Mouse (Mus musculus) neural tube, embryonic 12.5 days (tissue): ENCODE measurements around the gene Gm49601. TPM values are rescaled to one million over a fixed set of nuclear protein-coding genes. Genes with fewer than 3 reads are reported as not detected.
A peak's percentile ranks its signal among the peaks of the same experiment; 100 is the strongest.

Source experiments
- ATAC-seq: fragments of 200-750 bp; cut with Nextera tagmentation; 2 replicates; pipeline ENCODE4 v1.8.0; 2017; ENCODE audit warnings: low read depth, mild to moderate bottlenecking, moderate TSS enrichment, moderate library complexity; ENCODE audit not compliant: low FRiP score
- H3K27ac ChIP-seq: fragments of 300-500 bp; sonication (generic); 2 replicates; pipeline ENCODE4 v1.5.1; 2016
- H3K27me3 ChIP-seq: fragments of 300-500 bp; sonication (generic); replicated peaks from 2 replicates; pipeline ENCODE4 v1.6.1; 2016; ENCODE audit warnings: mild to moderate bottlenecking
- H3K36me3 ChIP-seq: fragments of 300-500 bp; sonication (generic); 2 replicates; pipeline ENCODE4 v1.6.1; 2016; ENCODE audit warnings: mild to moderate bottlenecking
- H3K4me1 ChIP-seq: fragments of 300-500 bp; sonication (generic); 2 replicates; pipeline ENCODE4 v1.6.1; 2016
- H3K4me2 ChIP-seq: fragments of 300-500 bp; sonication (generic); replicated peaks from 2 replicates; pipeline ENCODE4 v1.6.1; 2016; ENCODE audit warnings: mild to moderate bottlenecking
- H3K4me3 ChIP-seq: fragments of 300-500 bp; sonication (generic); 2 replicates; pipeline ENCODE4 v1.5.1; 2016
- H3K9ac ChIP-seq: fragments of 300-500 bp; sonication (generic); 2 replicates; pipeline ENCODE4 v1.6.1; 2016; ENCODE audit warnings: mild to moderate bottlenecking
- H3K9me3 ChIP-seq: fragments of 300-500 bp; sonication (generic); 2 replicates; pipeline ENCODE4 v1.6.1; 2016; ENCODE audit warnings: mild to moderate bottlenecking
- WGBS: fragments of 180-500 bp; shearing (Covaris S2); methylation state at CpG from one replicate; pipeline ENCODE4 v1.1.7; 2016; 5-methylcytosine and 5-hydroxymethylcytosine counted together
- polyA plus RNA-seq: library from polyadenylated mRNA; unstranded; fragments of >200 nt; fragmentation: Nextera tagmentation; extraction: Ambion mirVana; gene quantifications from 2 replicates; pipeline ENCODE4 v1.2.1, GENCODE M21; 2016

Gm49601 gene
- polyA plus RNA-seq, 1 experiment from 2014 or later, result 11.8 TPM

DNA sequence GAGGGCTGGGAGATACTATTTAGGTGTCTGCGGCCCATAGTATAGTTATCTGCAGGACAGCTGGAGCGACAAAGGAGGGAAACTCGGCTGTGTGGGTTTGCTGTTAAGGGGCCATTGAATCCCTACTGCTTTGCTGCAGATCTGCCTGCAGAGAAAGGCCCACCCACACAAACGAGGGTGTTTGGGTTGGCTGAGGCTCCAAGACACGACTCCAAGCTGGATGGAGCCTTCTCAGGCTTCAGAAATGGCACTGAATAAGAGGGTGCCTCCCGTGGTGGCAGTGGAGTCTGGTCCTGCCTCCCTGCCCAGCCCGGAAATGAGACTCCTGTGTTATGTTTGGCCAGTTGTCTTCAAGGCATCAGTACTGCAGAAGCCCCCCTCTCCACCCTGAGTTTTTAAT, 16.1 kb upstream of the Gm49601 start:
- no peaks in the 10 kb centered on the region for H3K9me3 ChIP-seq
- H3K36me3 ChIP-seq, result no peaks in the 10 kb centered on the region
- H3K27me3 ChIP-seq, result no peaks in the 10 kb centered on the region
- H3K27ac ChIP-seq, result no peak overlapping the region
- ATAC-seq, result no peak
- H3K9ac ChIP-seq, result no peak overlapping the region
- no peak overlapping the region for H3K4me3 ChIP-seq
- 54% methylated on average over 7 of the region's 7 CpGs for WGBS
- H3K4me2 ChIP-seq, result no peak overlapping the region
- H3K4me1 ChIP-seq, result no peaks in the 10 kb centered on the region

DNA sequence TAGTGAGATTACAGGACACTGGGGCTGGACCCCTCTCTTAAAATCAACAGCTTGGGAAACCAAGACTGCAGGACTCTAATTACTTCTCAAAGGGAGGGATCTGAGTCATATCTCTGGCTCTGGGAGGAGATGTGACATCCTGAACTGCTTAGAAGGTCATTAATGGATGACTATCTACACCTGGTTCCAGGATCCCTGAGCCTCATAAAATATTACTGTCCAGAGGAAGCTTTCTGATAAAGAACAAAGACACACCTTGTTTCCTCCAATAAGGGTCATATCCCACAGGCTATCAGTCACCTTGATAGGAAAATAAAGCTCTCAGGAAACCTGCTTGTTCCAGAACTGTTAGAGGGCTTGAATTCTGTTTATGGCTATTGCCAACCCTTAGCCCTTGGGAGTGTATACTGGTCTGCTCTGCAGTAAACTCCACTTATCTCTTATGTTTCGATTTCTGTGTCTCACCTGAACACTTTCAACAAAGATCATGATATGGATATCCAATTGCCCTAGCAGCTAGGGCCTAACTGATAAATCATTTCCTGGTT, 13.2 kb upstream of the Gm49601 start:
- Histone ChIP-seq H3K9me3 (no peaks in the 10 kb centered on the region), H3K36me3 (no peaks in the 10 kb centered on the region), H3K4me1 (no peaks in the 10 kb centered on the region), H3K27ac (no peak overlapping the region), H3K9ac (no peak overlapping the region), H3K4me3 (no peak overlapping the region), H3K27me3 (no peaks in the 10 kb centered on the region), H3K4me2 (no peak overlapping the region)
- ATAC-seq, result no peak
- WGBS, result 92% methylated on average over 1 of the region's 1 CpGs

DNA sequence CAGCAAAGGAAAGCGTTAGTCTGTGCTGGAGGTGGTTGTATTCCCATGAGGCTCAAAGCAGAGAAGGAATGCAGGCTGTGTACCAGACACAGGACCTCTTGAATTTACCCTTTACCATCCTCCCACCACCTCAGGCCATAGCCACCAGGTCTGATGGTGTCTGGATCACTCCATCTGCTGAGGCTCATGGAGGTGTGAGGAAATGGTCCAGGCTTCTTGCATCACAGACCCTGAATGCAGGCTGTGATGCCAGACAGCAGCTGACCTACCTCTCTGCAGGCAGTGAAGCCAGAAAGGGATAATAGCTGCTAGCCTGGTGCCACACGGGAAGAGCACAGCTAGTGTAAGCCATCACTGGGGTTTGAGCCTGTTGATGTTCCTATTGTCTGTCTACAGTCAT, 12.2 kb upstream of the Gm49601 start:
- WGBS, result 66% methylated on average over 2 of the region's 2 CpGs
- no peak overlapping the region for H3K4me3 ChIP-seq
- H3K27me3 ChIP-seq, result no peaks in the 10 kb centered on the region
- H3K27ac ChIP-seq, result no peak overlapping the region
- no peaks in the 10 kb centered on the region for H3K9me3 ChIP-seq
- H3K9ac ChIP-seq, result no peak overlapping the region
- H3K4me2 ChIP-seq, result no peak overlapping the region
- no peaks in the 10 kb centered on the region for H3K4me1 ChIP-seq
- no peak for ATAC-seq
- no peaks in the 10 kb centered on the region for H3K36me3 ChIP-seq

DNA sequence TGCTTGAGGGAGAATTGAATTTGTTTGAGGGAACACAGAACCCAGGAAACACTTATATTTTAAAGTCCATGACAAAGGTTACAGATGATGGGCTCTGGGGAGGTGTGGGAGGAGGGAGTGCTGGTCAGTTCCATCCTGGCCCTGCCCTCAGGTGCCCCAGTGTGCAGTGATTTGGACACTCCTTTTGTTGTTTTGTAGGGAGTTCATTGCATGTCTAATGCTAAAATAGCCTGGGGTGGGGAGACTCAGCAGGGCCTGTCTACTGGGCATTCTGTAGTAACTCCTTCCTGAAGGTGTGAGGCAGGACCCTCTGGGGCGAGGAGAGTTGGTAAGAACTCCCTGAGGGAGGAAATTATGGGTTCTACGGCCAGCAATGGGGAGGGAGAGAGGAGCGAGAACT, 10.6 kb upstream of the Gm49601 start:
- Histone ChIP-seq H3K27ac (no peak overlapping the region), H3K4me3 (no peak overlapping the region), H3K4me2 (no peak overlapping the region), H3K9me3 (no peaks in the 10 kb centered on the region), H3K4me1 (no peaks in the 10 kb centered on the region), H3K27me3 (no peaks in the 10 kb centered on the region), H3K36me3 (no peaks in the 10 kb centered on the region), H3K9ac (no peak overlapping the region)
- 46% methylated on average over 3 of the region's 3 CpGs for WGBS
- ATAC-seq, result no peak

DNA sequence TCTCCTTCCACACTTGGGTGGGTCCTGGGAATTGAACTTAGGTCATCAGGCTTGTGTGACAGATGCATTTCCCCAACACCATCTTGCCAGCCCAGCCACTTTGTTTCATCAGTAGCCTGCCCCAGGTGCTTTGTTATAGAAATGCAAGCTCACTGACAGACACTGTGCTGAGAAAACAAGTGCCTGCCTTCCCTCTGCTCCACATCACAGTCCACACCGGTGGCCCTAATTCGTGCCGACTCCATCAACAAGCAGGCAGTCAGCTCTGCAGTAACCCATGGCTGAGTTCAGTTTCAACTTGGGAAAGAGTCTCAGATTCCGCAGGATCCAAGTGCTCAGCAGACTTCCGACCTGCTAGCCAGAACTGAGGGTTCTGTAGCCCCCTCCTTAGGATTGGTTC, 10.2 kb upstream of the Gm49601 start:
- Histone ChIP-seq H3K27ac (no peak overlapping the region), H3K4me3 (no peak overlapping the region), H3K4me1 (no peaks in the 10 kb centered on the region), H3K36me3 (no peaks in the 10 kb centered on the region), H3K9me3 (no peaks in the 10 kb centered on the region), H3K4me2 (no peak overlapping the region), H3K9ac (no peak overlapping the region), H3K27me3 (no peaks in the 10 kb centered on the region)
- WGBS, result 83% methylated on average over 5 of the region's 5 CpGs
- ATAC-seq, result no peak

DNA sequence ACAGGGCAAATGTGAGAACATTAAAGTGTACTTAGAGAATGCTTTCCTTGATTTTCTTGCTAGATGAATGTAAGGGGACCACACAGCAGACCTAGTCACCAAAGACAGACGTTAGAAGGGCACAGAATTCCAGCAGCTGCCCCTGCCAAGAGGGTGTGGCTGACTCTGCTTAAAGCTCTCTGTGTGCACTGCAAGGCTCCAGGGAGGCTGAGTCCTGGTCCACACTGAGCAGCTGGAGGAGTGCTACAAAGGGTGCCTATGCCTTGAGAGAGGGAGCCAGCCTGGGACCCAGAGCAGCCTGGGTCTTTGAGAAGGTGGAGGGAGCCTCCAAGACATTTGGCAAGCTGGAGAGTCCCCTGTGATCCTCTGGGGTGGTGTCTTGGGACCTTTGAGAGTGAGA, 7.1 kb upstream of the Gm49601 start:
- Histone ChIP-seq H3K9ac (no peak overlapping the region), H3K9me3 (no peaks in the 10 kb centered on the region), H3K27ac (no peak overlapping the region), H3K36me3 (no peaks in the 10 kb centered on the region), H3K27me3 (no peaks in the 10 kb centered on the region), H3K4me3 (no peak overlapping the region), H3K4me1 (peaks cover 8% of the 10 kb centered on the region; the same call in 1 of the 2 replicates), H3K4me2 (no peak overlapping the region)
- WGBS, result 24% methylated on average over 1 of the region's 1 CpGs
- ATAC-seq, result no peak

DNA sequence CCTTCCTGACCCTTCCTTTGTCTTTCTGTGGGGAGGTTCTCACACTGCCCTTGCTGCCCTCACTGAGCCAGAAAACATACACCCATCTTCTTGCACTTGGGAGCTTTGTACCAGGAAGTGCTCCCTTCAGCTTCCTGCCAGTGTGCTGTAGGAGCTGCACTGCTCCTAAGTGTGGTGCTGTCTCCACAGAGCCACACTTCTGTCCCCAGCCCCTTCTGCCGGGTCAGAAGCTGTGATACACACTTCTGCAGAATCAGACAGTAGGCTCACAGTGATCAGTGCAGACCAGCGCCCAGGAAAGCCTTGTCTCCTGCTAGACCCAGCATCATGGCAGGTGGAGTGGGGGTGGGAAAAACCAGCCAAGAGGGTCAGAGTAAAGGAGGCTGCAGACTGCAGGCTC, 6.6 kb upstream of the Gm49601 start:
- no peaks in the 10 kb centered on the region for H3K36me3 ChIP-seq
- ATAC-seq, result no peak
- H3K9ac ChIP-seq, result no peak overlapping the region
- no peak overlapping the region for H3K4me3 ChIP-seq
- no peak overlapping the region for H3K4me2 ChIP-seq
- H3K4me1 ChIP-seq, result peaks cover 13% of the 10 kb centered on the region
- no peaks in the 10 kb centered on the region for H3K27me3 ChIP-seq
- no peak overlapping the region for H3K27ac ChIP-seq
- no peaks in the 10 kb centered on the region for H3K9me3 ChIP-seq
- WGBS, result 74% methylated on average over 2 of the region's 2 CpGs

DNA sequence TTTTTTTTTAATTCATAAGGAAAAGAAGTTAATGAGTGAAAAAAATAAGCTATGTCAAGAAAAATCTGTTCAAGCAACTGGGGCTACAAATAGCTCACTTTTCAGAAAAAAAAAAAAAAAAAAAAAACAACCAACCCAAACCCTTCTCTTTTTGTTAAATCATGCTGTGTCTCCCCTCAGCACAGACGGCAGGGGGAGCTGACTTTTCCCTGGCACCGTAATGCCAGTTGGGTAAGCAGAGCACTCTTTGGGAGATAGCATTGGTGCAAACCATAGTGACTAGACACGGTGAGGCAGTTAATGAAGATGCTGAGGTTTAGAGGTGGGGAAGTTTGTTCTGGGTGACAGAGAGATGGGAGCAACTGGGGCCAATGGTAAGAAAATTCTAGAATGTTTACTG, 5.8 kb upstream of the Gm49601 start:
- H3K4me1 ChIP-seq, result peaks cover 20% of the 10 kb centered on the region
- peaks cover 5% of the 10 kb centered on the region; the same call in 1 of the 2 replicates for H3K27me3 ChIP-seq
- no peak overlapping the region for H3K9ac ChIP-seq
- H3K4me2 ChIP-seq, result no peak overlapping the region
- H3K9me3 ChIP-seq, result no peaks in the 10 kb centered on the region
- ATAC-seq, result no peak
- H3K4me3 ChIP-seq, result no peak overlapping the region
- H3K27ac ChIP-seq, result no peak overlapping the region
- no peaks in the 10 kb centered on the region for H3K36me3 ChIP-seq
- 57% methylated on average over 3 of the region's 3 CpGs for WGBS

DNA sequence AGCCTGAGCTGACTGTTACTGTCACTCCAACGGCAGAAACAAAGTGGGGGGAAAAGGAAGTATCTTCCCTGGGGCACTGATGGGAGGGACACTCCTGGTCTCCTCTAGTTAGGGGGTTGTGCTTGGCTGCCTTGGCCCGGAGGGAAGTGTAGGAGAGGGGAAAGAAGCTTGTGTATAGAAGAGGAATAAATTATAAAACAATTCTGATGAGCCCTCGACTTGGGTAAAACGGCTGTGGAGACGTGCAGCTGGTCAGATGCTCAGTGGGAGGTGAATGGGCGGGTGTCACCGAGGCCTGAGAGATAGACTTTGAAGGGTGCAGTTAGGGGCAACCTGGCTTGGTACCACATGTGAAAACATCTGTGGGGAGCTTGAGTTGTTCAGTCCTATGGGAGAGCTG, 4.9 kb upstream of the Gm49601 start:
- Histone ChIP-seq H3K4me1 (peaks cover 29% of the 10 kb centered on the region), H3K9ac (no peak overlapping the region), H3K9me3 (no peaks in the 10 kb centered on the region), H3K27me3 (peaks cover 14% of the 10 kb centered on the region), H3K27ac (no peak overlapping the region), H3K4me3 (no peak overlapping the region), H3K36me3 (no peaks in the 10 kb centered on the region), H3K4me2 (no peak overlapping the region)
- 58% methylated on average over 7 of the region's 7 CpGs for WGBS
- no peak for ATAC-seq

DNA sequence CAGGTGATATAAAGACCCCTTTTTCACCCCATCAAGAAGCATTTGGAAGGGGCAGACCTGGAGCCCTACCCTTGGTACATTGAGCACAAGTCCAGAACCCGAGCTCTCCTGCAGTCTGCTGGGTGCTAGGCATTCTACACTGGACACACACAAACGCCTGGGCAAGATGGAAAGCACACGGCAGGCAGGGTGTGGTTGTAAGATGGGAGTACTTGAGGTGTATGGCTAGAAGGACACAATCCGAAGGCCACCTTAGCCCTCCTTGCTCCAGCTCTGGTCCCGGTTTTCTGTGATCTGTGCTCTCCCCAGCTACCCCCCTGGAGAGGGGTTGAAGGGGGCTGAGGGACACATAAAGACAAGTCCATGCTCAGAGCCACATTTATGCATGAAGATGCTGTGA, 4.1 kb upstream of the Gm49601 start:
- no peak for ATAC-seq
- H3K27ac ChIP-seq, result peak overlapping the region; percentile 77; the same call in 1 of the 2 replicates
- peaks cover 23% of the 10 kb centered on the region for H3K27me3 ChIP-seq

DNA sequence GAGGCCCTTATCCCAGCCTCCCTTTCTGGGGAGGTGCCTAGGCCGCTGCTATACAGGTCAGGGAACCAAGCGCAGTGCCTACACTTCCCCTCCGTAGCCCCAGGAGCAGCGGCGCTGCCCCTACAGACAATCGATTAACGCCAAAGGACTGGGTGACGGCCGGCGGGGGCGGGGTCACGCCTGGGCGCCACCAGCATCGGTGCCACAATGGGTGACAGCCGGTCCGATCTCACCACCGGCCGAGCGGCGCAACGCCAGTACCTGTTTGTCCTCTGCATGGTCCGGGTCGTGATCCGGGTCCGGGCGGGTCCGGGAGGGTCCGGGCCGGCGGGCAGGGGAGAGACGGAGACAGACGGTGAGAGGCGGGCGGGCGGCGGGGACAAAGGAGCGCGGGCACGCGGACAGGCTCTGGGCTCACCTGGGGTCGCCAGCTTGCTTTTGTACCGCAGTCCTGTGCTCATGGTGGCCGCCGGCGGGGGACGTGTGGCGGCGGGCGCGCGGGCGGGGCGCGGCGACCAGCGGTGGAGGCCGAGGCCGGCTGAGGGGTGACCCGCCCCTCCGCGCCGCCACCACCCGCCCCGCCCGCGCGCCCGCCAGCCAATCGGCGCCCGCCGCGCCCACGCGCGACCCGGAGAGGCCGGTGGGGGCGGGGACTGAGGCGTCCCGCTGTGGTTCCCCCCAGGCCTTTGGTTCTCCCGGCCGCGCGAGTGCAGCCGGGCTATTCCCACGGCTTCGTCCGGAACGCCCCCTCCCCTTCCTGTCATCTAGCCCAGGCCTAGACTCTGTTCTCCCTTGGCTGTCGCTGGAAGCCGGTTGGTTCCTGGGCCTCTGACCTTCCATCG, 3.4 kb upstream of the Gm49601 start, which contains the start of gene Sept5:
Gene Sept5 (minus strand): TSS at position 565 of the 842 bp plus-strand sequence.
- WGBS, result under 1% methylated on average over 85 of the region's 93 CpGs
- H3K4me2 ChIP-seq, result peak within 1 kb of the TSS; percentile 93
- peaks cover 38% of the 10 kb centered on the region for H3K4me1 ChIP-seq
- peak within 1 kb of the TSS; percentile 77 for H3K27ac ChIP-seq
- peak within 1 kb of the TSS; percentile 90 for H3K9ac ChIP-seq
- peaks cover 30% of the 10 kb centered on the region for H3K27me3 ChIP-seq
- H3K36me3 ChIP-seq, result peaks cover 6% of the 10 kb centered on the region
- H3K4me3 ChIP-seq, result peak within 1 kb of the TSS; percentile 84
- ATAC-seq, result peak; percentile 54
- H3K9me3 ChIP-seq, result no peaks in the 10 kb centered on the region

More for the DNA sequence above, 4.1 kb upstream of the Gm49601 start:
- Histone ChIP-seq H3K9ac (peak overlapping the region; percentile 90), H3K4me1 (peaks cover 38% of the 10 kb centered on the region), H3K4me3 (peak overlapping the region; percentile 84), H3K9me3 (no peaks in the 10 kb centered on the region), H3K36me3 (no peaks in the 10 kb centered on the region), H3K4me2 (peak overlapping the region; percentile 93)
- WGBS, result 56% methylated on average over 5 of the region's 5 CpGs

DNA sequence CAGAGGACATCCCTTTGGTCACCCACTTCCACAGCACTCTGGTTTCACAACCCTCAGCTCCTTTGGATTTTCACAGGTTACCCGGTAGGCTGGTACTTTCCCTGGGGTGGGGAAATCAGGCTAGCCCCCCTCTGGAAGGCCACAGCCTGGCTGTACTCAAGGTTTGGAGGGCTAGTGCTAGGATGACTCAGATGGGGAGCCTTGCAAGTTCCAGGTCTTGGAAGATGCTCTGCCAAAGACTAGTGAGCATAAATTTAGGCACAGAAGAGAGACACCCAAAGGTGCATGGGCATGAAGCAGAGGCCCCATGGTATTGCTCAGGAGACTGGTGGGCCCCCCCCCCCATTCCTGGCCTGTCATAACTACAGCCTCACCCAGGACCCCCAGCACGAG, 2.7 kb upstream of the Gm49601 start:
- peak overlapping the region; percentile 77; the same call in 1 of the 2 replicates for H3K27ac ChIP-seq
- H3K4me1 ChIP-seq, result peaks cover 38% of the 10 kb centered on the region
- peak overlapping the region; percentile 93 for H3K4me2 ChIP-seq
- ATAC-seq, result no peak; the same call in 1 of the 2 replicates
- peak overlapping the region; percentile 90 for H3K9ac ChIP-seq
- H3K4me3 ChIP-seq, result peak overlapping the region; percentile 84
- no peaks in the 10 kb centered on the region for H3K9me3 ChIP-seq
- WGBS, result 42% methylated on average over 2 of the region's 2 CpGs
- peaks cover 13% of the 10 kb centered on the region for H3K36me3 ChIP-seq
- peaks cover 36% of the 10 kb centered on the region for H3K27me3 ChIP-seq
